Mouse (Mus musculus) midbrain, embryonic 13.5 days (tissue): ENCODE measurements at regions not wholly inside any gene's neighbourhood (a gene's known extent, or its start where the extent isn't known, plus 50 kb on each side); places are given as distances from the start of the nearest gene placed in this dataset.

Experiments
- ATAC-seq: fragments of 200-750 bp; cut with Nextera tagmentation; 2 replicates; pipeline ENCODE4 v1.8.0; 2017; ENCODE audit warnings: mild to moderate bottlenecking, moderate TSS enrichment, moderate library complexity
- H3K27ac ChIP-seq: fragments of 300-500 bp; sonication (generic); 2 replicates; pipeline ENCODE4 v1.5.1; 2015; ENCODE audit warnings: inconsistent platforms, mild to moderate bottlenecking, moderate library complexity
- H3K27me3 ChIP-seq: fragments of 300-500 bp; sonication (generic); 2 replicates; pipeline ENCODE4 v1.6.1; 2015; ENCODE audit warnings: mild to moderate bottlenecking, inconsistent platforms
- H3K36me3 ChIP-seq: fragments of 300-500 bp; sonication (generic); 2 replicates; pipeline ENCODE4 v1.6.1; 2015; ENCODE audit warnings: mild to moderate bottlenecking, inconsistent platforms
- H3K4me1 ChIP-seq: fragments of 300-500 bp; sonication (generic); replicated peaks from 2 replicates; pipeline ENCODE4 v1.6.1; 2015; ENCODE audit warnings: inconsistent platforms
- H3K4me2 ChIP-seq: fragments of 300-500 bp; sonication (generic); replicated peaks from 2 replicates; pipeline ENCODE4 v1.6.1; 2015; ENCODE audit warnings: moderate library complexity, mild to moderate bottlenecking, inconsistent platforms
- H3K4me3 ChIP-seq: fragments of 300-500 bp; sonication (generic); replicated peaks from 2 replicates; pipeline ENCODE4 v1.5.1; 2015; ENCODE audit warnings: mild to moderate bottlenecking, inconsistent platforms
- H3K9ac ChIP-seq: fragments of 300-500 bp; sonication (generic); replicated peaks from 2 replicates; pipeline ENCODE4 v1.6.1; 2015; ENCODE audit warnings: mild to moderate bottlenecking, inconsistent platforms
- H3K9me3 ChIP-seq: fragments of 300-500 bp; sonication (generic); 2 replicates; pipeline ENCODE4 v1.6.1; 2016; ENCODE audit warnings: mild to moderate bottlenecking, inconsistent platforms
- WGBS: fragments of 180-500 bp; shearing (Covaris S2); methylation state at CpG from one replicate; pipeline ENCODE4 v1.1.7; 2015; 5-methylcytosine and 5-hydroxymethylcytosine counted together

DNA sequence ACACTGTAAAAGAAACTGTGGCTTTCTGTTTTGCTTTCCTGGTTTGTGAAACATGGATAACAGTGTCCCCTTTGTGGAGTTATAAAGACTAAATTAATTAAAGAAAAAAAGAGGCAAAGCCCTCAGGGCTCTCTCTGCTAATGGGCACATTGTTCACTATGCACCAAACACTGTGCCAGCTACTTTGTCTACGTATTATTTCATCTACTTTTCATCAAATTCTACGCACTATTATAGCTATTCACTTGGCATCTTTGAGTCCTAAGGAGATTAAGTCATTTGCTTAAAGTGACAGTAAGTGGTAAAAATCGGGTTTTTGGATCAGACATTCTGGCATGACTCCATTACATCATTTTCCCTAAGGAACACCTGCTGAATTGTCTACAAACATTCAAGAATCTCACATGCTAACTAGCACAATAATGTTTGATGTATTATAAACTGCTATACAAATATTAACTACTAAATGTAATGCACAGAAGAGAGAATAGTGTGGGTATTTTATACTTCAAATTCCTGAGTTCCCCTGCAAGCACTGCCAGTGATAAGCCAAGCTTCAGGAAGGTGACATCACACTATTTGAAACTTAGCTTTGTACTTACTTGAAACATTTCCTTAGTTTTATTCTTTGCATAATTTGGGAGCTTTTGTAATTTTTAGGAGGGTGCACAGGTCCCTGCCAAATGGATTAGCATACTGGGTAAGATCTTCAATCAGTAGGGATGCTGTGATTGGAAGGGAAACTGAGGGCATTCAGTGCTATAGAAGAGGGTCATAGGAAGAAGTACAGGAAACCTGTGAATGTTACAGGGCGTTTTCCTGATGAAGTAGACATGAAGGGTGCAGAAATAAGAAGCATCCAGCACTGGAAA, 504.7 kb upstream of the Sel1l start:
- H3K4me2 ChIP-seq: no peak overlapping the region
- H3K27me3 ChIP-seq: no peaks in the 10 kb centered on the region
- 50% methylated on average over 4 of the region's 4 CpGs for WGBS
- no peaks in the 10 kb centered on the region for H3K36me3 ChIP-seq
- H3K4me1 ChIP-seq: no peaks in the 10 kb centered on the region
- no peaks in the 10 kb centered on the region for H3K9me3 ChIP-seq
- no peak overlapping the region for H3K27ac ChIP-seq
- ATAC-seq: no peak
- H3K4me3 ChIP-seq: no peak overlapping the region
- H3K9ac ChIP-seq: no peak overlapping the region

DNA sequence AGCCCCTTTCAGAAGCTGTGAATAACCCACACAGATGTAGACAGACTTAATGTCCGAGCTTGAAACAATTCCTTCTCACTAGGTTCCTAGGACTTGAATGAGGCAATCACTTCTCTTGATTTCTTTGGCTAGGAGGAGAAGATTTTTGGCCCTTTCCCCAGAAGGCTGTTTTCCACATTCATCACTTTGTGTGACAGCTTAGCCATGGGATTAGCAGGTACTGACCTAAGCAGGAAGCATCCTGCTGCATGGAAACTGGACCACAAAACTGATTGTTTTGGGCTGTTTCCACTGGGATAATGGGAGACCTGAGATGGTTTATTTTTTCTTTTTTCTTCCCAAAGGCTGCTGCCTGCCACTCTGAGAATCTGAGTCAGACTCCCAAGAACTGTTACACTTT, 469.3 kb upstream of the Sel1l start:
- WGBS: 60% methylated on average over 1 of the region's 1 CpGs

DNA sequence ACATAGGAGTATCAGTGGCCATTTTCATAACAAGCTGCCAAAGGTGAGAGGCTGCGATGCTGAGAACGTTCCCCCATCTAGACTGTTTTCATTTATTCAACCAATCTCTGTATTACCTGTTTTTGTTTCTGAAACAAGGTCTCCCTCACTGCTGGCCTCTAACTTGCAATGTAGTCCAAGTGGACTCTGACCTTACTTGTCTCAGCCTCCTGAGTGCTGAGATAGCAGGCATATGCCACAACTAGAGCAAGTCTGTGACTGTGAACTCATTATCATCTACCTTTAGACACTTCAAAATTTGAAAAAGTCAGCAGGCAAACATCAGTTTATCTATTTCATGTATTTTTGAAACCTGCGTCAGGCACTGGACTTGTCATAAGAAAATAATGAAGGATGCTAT, 468.7 kb upstream of the Sel1l start:
- Histone ChIP-seq H3K36me3 (no peaks in the 10 kb centered on the region), H3K4me1 (no peaks in the 10 kb centered on the region), H3K27me3 (no peaks in the 10 kb centered on the region), H3K4me2 (no peak overlapping the region), H3K27ac (no peak overlapping the region), H3K4me3 (no peak overlapping the region), H3K9me3 (no peaks in the 10 kb centered on the region), H3K9ac (no peak overlapping the region)
- no peak for ATAC-seq
- WGBS: 94% methylated on average over 3 of the region's 3 CpGs

More for the DNA sequence above, 469.3 kb upstream of the Sel1l start:
- H3K4me1 ChIP-seq: no peaks in the 10 kb centered on the region
- H3K27me3 ChIP-seq: no peaks in the 10 kb centered on the region
- H3K4me3 ChIP-seq: no peak overlapping the region
- H3K9me3 ChIP-seq: no peaks in the 10 kb centered on the region
- no peak overlapping the region for H3K9ac ChIP-seq
- no peaks in the 10 kb centered on the region for H3K36me3 ChIP-seq
- no peak overlapping the region for H3K4me2 ChIP-seq
- no peak overlapping the region for H3K27ac ChIP-seq
- no peak for ATAC-seq

GRCm38 (mm10) chr12:92316285-92316684, 467.3 kb upstream of the Sel1l start:
- no peaks in the 10 kb centered on the region for H3K4me1 ChIP-seq
- no peaks in the 10 kb centered on the region for H3K9me3 ChIP-seq
- H3K36me3 ChIP-seq: no peaks in the 10 kb centered on the region
- ATAC-seq: no peak
- H3K4me3 ChIP-seq: no peak overlapping the region
- no peak overlapping the region for H3K9ac ChIP-seq
- no peaks in the 10 kb centered on the region for H3K27me3 ChIP-seq
- H3K27ac ChIP-seq: no peak overlapping the region
- no peak overlapping the region for H3K4me2 ChIP-seq

- Histone ChIP-seq H3K36me3 (no peaks in the 10 kb centered on the region), H3K4me2 (no peak overlapping the region), H3K27ac (no peak overlapping the region), H3K9ac (no peak overlapping the region), H3K4me1 (no peaks in the 10 kb centered on the region), H3K9me3 (no peaks in the 10 kb centered on the region), H3K27me3 (no peaks in the 10 kb centered on the region), H3K4me3 (no peak overlapping the region)
- 92% methylated on average over 2 of the region's 2 CpGs for WGBS
- no peak for ATAC-seq
Observed at GRCm38 (mm10) chr12:92315820-92316219, 466.9 kb upstream of the Sel1l start.

GRCm38 (mm10) chr12:92302951-92303591, 454.1 kb upstream of the Sel1l start:
- peak overlapping the region; percentile 28; the same call in 1 of the 2 replicates for H3K4me2 ChIP-seq
- WGBS: 14% methylated on average over 14 of the region's 14 CpGs
- H3K9me3 ChIP-seq: no peaks in the 10 kb centered on the region
- no peak overlapping the region for H3K4me3 ChIP-seq
- H3K27ac ChIP-seq: no peak overlapping the region
- H3K9ac ChIP-seq: no peak overlapping the region
- no peaks in the 10 kb centered on the region for H3K36me3 ChIP-seq
- no peaks in the 10 kb centered on the region for H3K27me3 ChIP-seq
- ATAC-seq: peak; percentile 95
- peaks cover 11% of the 10 kb centered on the region; the same call in 1 of the 2 replicates for H3K4me1 ChIP-seq

DNA sequence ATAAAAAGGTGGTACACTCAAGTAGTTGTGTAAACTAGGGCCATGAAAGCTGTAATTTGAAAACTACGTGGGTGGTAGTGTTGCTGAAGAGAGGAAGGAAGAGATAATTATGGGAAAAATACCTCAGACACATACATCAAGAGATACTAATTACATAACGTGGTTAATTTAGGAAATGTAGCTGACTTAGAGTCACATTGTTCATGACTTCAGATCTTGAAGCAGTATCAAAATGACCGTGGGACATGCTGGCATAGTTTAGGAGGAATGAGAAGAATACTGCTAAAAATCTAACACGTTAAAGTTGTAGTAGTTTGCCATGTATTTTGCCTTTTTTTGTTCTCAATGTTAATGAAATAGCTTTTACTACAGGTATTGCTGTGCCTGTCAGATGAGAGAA, 445.9 kb upstream of the Sel1l start:
- H3K4me3 ChIP-seq: no peak overlapping the region
- no peaks in the 10 kb centered on the region for H3K36me3 ChIP-seq
- H3K9me3 ChIP-seq: no peaks in the 10 kb centered on the region
- H3K9ac ChIP-seq: no peak overlapping the region
- H3K4me2 ChIP-seq: no peak overlapping the region
- no peak for ATAC-seq
- H3K27me3 ChIP-seq: no peaks in the 10 kb centered on the region
- peaks cover 20% of the 10 kb centered on the region for H3K4me1 ChIP-seq
- WGBS: 87% methylated on average over 4 of the region's 4 CpGs
- H3K27ac ChIP-seq: no peak overlapping the region

DNA sequence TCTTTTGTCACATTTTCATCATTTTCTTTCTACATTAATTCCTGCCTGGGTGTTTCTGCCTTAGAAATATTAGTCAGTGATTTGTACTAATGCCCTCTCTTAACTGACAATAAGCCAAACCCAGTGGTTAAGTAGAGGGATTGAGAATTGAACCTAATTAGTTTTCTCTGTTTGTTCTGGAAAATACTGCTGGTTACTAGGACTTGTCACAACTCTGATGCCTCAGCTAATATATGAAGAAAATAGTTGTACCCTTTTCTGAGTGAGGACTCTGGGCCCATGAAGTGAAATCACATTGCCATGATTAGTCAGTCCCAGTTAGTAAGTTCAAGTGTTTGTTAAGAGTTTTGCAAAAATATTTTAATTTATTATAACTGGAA, 444.4 kb upstream of the Sel1l start:
- no peak overlapping the region for H3K4me3 ChIP-seq
- H3K4me2 ChIP-seq: no peak overlapping the region
- no peaks in the 10 kb centered on the region for H3K36me3 ChIP-seq
- H3K9ac ChIP-seq: no peak overlapping the region; the same call in 1 of the 2 replicates
- no peaks in the 10 kb centered on the region for H3K27me3 ChIP-seq
- H3K27ac ChIP-seq: peak overlapping the region; percentile 61
- H3K4me1 ChIP-seq: peaks cover 20% of the 10 kb centered on the region
- H3K9me3 ChIP-seq: no peaks in the 10 kb centered on the region
- ATAC-seq: peak; percentile 24; the same call in 1 of the 2 replicates

DNA sequence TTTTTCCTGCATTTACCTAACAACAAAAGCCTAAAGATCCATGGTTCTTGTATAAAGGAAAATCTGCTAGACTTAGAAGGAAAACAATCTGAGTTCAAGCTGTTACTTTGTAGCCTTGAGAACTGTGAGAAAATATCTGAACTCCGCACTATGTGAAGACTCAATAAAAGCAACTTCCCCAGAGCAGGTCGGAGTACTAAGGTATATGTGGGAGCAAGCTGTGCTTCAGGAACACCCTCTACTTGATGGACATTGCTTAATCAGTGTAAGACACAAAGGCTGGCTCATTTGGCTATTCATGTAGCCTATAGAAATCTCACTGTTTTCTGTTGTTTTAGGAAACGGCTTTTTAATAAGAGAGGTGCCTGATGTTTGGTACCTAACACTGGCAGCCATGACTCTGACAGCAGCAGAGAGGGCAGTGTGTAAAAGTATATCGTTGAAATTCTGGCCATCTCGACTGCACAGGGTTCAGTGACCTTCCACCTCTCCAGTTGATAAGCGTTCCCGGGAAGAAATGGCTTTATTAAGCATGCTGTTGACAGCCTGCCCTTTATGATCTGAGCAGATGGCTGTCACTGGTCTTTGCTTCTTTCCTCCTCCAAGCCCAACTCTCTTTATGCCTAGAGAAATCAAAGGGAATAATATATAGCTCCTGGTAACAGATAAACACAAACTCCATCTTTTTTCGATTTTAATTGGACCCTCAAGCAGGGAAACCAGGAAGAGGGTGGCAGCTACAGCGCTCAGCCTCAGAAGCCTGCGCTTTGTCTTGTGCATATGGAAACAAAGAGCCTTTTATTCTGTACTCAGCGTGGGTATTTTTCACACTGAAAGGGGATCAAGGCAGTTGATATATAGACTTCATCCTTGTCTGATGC, 443.7 kb upstream of the Sel1l start:
- peaks cover 20% of the 10 kb centered on the region for H3K4me1 ChIP-seq
- H3K9me3 ChIP-seq: no peaks in the 10 kb centered on the region
- H3K27me3 ChIP-seq: no peaks in the 10 kb centered on the region
- H3K36me3 ChIP-seq: no peaks in the 10 kb centered on the region
- peak overlapping the region; percentile 61 for H3K27ac ChIP-seq
- WGBS: 7% methylated on average over 11 of the region's 11 CpGs
- H3K9ac ChIP-seq: no peak overlapping the region; the same call in 1 of the 2 replicates
- peak; percentile 90 for ATAC-seq
- H3K4me2 ChIP-seq: peak overlapping the region; percentile 21
- no peak overlapping the region for H3K4me3 ChIP-seq

GRCm38 (mm10) chr12:92291490-92291889, 442.5 kb upstream of the Sel1l start:
- Histone ChIP-seq H3K4me3 (no peak overlapping the region), H3K27me3 (no peaks in the 10 kb centered on the region), H3K9me3 (no peaks in the 10 kb centered on the region), H3K4me1 (peaks cover 20% of the 10 kb centered on the region), H3K27ac (no peak overlapping the region), H3K4me2 (no peak overlapping the region), H3K9ac (no peak overlapping the region), H3K36me3 (no peaks in the 10 kb centered on the region)
- ATAC-seq: no peak
- WGBS: 77% methylated on average over 1 of the region's 1 CpGs

DNA sequence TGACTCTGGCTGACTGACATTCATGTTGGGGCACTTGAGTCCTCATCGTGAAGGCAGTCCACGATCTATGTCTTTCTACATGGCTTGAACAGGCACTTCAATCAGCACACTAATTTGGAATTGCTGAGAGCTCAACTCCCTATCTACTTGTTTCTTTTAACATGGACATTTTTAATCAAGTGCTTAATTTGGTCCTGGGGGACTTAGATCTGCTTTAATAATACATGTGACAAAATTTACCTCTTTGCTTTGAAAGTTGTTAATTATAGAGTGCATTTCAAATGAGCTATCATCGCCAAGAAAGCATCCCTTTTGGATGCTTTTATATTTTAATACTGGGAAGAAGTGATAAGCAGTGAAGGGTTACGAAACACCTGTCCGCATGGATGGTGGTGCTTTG, 436.6 kb upstream of the Sel1l start:
- Histone ChIP-seq H3K27me3 (no peaks in the 10 kb centered on the region), H3K27ac (no peak overlapping the region), H3K9me3 (no peaks in the 10 kb centered on the region), H3K36me3 (no peaks in the 10 kb centered on the region), H3K4me3 (no peak overlapping the region), H3K4me2 (no peak overlapping the region), H3K4me1 (no peaks in the 10 kb centered on the region), H3K9ac (no peak overlapping the region)
- 75% methylated on average over 5 of the region's 5 CpGs for WGBS
- ATAC-seq: no peak

- Histone ChIP-seq H3K4me1 (no peaks in the 10 kb centered on the region), H3K36me3 (no peaks in the 10 kb centered on the region), H3K9me3 (no peaks in the 10 kb centered on the region), H3K27me3 (no peaks in the 10 kb centered on the region), H3K27ac (no peak overlapping the region), H3K9ac (no peak overlapping the region), H3K4me2 (no peak overlapping the region), H3K4me3 (no peak overlapping the region)
- no peak for ATAC-seq
- 50% methylated on average over 1 of the region's 1 CpGs for WGBS
Observed at GRCm38 (mm10) chr12:92280470-92280869, 431.5 kb upstream of the Sel1l start.
